Mouse (Mus musculus): Measurements from ENCODE around the gene Gm14124. TPM values are rescaled to one million over a fixed set of nuclear protein-coding genes. Genes with fewer than 3 reads are reported as not detected.
A peak's percentile ranks its signal among the peaks of the same experiment; 100 is the strongest.
"Not testable (repeated sequence)": the region's sequence is repeated elsewhere in the genome, so short reads cannot be mapped to it uniquely, and the experiment has no call there.

Gm14124 gene
- total RNA-seq (2014; fragmentation: Nextera tagmentation) = not detected in 2 replicates
- not detected in 2 replicates for total RNA-seq (2017)

DNA sequence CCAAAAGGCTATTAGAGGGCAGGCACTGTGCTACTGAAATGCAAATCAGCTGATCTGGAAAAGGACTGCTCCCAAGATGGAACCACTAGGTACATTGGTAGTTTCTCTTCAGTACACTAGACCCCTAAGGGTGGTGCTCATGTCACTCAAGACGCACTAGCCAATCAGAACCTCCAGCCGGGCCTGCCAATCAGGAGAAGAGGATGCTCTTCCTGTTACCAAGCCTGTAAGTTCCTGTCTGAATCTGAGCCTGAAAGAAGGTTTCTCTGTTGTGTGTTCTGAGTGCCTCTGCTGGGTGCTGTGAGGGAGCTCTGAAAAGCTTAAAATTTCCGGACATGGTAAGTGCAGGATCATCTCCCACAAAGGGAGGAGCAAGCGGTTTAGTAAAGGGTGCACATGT is at the start of gene Gm14124:
TSS of gene Gm14124 (plus strand) at position 227 of the 400 bp plus-strand sequence.
- not testable (repeated sequence) for ATAC-seq (replicated peaks; ENCODE audit: poor library complexity, severe bottlenecking)

DNA sequence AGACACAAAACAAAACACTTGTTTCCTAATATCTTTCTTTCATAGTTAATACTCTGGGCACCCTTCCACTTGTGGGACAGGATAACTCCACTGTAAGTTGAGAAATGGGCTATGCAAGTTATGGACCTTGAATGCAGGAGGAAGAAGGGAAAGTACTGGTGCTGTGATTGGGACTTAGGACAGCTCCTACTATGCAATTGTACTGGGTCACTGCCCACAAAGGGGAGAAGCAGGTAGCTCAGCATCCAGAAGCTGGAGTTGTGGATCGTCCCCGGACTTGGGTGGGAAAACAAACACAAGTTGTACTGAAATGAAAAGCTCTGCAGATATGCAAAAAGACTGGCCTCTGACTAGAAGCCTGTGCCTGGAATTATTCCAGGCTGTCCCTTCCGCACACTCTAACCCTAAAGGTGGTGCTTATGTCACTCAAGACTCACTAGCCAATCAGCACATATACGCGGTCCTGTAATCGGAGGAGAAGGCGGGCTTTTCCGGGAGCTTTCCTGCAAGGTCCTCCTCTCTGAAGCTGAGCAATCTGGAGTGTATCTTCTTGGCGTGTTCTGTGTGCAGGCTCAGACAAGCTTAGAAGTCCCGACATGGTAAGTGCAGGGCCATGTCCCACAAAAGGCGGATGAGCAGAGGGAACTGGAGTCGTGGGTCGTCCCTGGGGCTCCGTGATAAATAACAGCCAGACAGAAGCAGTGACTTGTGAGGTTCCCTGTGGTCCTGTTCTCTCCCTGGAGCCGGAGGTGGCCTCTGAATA is 39.5 kb upstream of the Gm14124 start, which contains the start of gene Zfp937:
TSS of gene Zfp937 (plus strand) at position 474 of the 763 bp plus-strand sequence.
- peak; percentile 97 for ATAC-seq (replicated peaks; ENCODE audit: poor library complexity, severe bottlenecking)

- ATAC-seq (replicated peaks; ENCODE audit: poor library complexity, severe bottlenecking) = peak; percentile 17; the same call in 1 of the 2 replicates
Measured at GRCm38 (mm10) chr2:150218363-150218725, 39.0 kb upstream of the Gm14124 start.

- not testable (repeated sequence) for ATAC-seq (replicated peaks; ENCODE audit: poor library complexity, severe bottlenecking)
Measured at GRCm38 (mm10) chr2:150223263-150223662, 34.1 kb upstream of the Gm14124 start.

- ATAC-seq (replicated peaks; ENCODE audit: poor library complexity, severe bottlenecking) = no peak
Measured at GRCm38 (mm10) chr2:150243211-150243610, 14.1 kb upstream of the Gm14124 start.

DNA sequence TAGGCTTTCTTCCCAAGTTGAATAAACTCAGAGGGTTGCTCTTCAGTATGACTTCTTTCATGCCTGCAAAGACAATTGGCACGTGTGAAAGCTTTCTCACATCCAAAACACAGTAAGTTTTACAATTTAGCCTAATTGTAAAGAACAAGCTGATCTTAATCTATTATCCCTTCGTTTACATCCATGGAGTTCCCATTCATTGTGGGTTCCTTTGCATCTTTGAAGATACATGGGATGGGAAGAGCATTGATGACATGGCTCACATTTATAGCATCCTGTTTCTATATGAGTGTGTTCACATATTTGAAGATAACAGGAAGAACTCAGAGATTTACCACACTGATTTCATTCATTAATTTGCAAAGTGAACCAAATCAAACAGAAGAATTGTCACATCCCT is 1.8 kb upstream of the Gm14124 start, which contains the start of gene Gm21994:
TSS of gene Gm21994 (minus strand) at position 101 of the 400 bp plus-strand sequence.
- not testable (repeated sequence) for ATAC-seq (replicated peaks; ENCODE audit: poor library complexity, severe bottlenecking)

GRCm38 (mm10) chr2:150256861-150257260 is 456 bp upstream of the Gm14124 start:
- not testable (repeated sequence) for ATAC-seq (replicated peaks; ENCODE audit: poor library complexity, severe bottlenecking)

GRCm38 (mm10) chr2:150293669-150294068 is 36.4 kb downstream of the Gm14124 start:
- no peak for ATAC-seq (replicated peaks; ENCODE audit: poor library complexity, severe bottlenecking)

DNA sequence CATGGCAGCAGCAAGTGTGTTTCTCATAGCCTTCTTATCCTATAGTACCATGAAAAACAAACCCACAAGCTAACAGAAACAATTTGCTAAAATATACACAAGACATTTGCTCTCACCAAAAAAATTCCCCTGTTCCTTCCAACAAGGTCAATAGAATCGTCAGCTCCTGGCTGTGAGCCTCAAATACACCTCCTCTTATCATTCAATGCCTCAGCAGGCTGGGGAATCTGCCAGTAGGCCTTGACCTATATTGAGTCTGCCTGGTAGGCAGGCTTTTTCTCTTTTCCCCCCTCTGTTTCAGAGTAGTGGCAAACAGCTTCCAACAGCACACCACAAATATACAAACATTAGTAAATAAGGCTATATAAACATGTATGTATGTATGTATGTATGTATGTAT is 41.8 kb downstream of the Gm14124 start:
- ATAC-seq (replicated peaks; ENCODE audit: poor library complexity, severe bottlenecking) = no peak

GRCm38 (mm10) chr2:150307183-150307773 is 50.0 kb downstream of the Gm14124 start:
- no peak for ATAC-seq (replicated peaks; ENCODE audit: poor library complexity, severe bottlenecking)

- peak; percentile 96 for ATAC-seq (replicated peaks; ENCODE audit: poor library complexity, severe bottlenecking)
Measured at GRCm38 (mm10) chr2:150310952-150311884, 53.9 kb downstream of the Gm14124 start.

- ATAC-seq (replicated peaks; ENCODE audit: poor library complexity, severe bottlenecking) = no peak
Measured at GRCm38 (mm10) chr2:150316140-150316539, 58.8 kb downstream of the Gm14124 start.

DNA sequence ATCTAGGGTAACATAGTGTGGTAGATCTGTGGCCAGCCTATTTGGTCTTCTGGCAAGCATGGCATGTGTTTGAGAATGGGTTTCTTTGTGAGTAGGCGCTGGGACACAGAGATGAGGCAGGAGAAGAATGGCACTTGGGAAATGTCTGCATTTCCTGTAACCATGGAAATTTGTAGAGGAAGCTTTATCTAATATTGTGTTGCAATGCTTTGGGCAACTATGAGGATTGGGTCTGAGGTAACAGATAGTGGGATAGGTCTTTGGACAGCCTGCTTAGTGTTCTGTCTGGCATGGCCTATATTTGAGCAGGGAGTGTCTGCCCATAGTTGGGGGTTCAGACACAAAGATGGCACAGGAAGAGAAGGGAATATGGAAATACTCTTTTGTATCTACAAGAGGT is 61.7 kb downstream of the Gm14124 start:
- ATAC-seq (replicated peaks; ENCODE audit: poor library complexity, severe bottlenecking) = peak; percentile 58

Other genes with a start within 250 kb of the Gm14124 start
- 13.8 and 16.6 TPM in 2 replicates for gene Zfp120, start 120.8 kb upstream of the Gm14124 start, total RNA-seq (2014; fragmentation: Nextera tagmentation)
- 13.3 and 20.5 TPM in 2 replicates for gene Zfp120, start 120.8 kb upstream of the Gm14124 start, total RNA-seq (2017)
- gene Gm10770, start 77.8 kb upstream of the Gm14124 start, total RNA-seq (2014; fragmentation: Nextera tagmentation) = not detected in 2 replicates
- not detected in 2 replicates for gene Gm10770, start 77.8 kb upstream of the Gm14124 start, total RNA-seq (2017)
- not detected in 2 replicates for gene Gm14139, start 75.8 kb upstream of the Gm14124 start, total RNA-seq (2014; fragmentation: Nextera tagmentation)
- gene Gm14139, start 75.8 kb upstream of the Gm14124 start, total RNA-seq (2017) = not detected in 2 replicates
- gene Zfp937, start 39.4 kb upstream of the Gm14124 start, total RNA-seq (2014; fragmentation: Nextera tagmentation) = 1.5 and 6.1 TPM in 2 replicates
- gene Zfp937, start 39.4 kb upstream of the Gm14124 start, total RNA-seq (2017) = 2.1 and 3.4 TPM in 2 replicates
- gene Gm21994, start 1.9 kb upstream of the Gm14124 start, total RNA-seq (2014; fragmentation: Nextera tagmentation) = 1.4 and 9.9 TPM in 2 replicates
- 8.2 and 9.5 TPM in 2 replicates for gene Gm21994, start 1.9 kb upstream of the Gm14124 start, total RNA-seq (2017)
- gene Gm10130, start 66.2 kb downstream of the Gm14124 start, total RNA-seq (2014; fragmentation: Nextera tagmentation) = 7.3 TPM in 1 of 2 replicates, not detected in the other
- gene Gm10130, start 66.2 kb downstream of the Gm14124 start, total RNA-seq (2017) = 5.5 and 6.3 TPM in 2 replicates
- 4.0 TPM in 1 of 2 replicates, not detected in the other for gene 3300002I08Rik, start 105.2 kb downstream of the Gm14124 start, total RNA-seq (2014; fragmentation: Nextera tagmentation)
- gene 3300002I08Rik, start 105.2 kb downstream of the Gm14124 start, total RNA-seq (2017) = 3.3 and 10.4 TPM in 2 replicates
- gene Zfp442, start 194.0 kb downstream of the Gm14124 start, total RNA-seq (2014; fragmentation: Nextera tagmentation) = 2.8 and 6.0 TPM in 2 replicates
- 4.2 and 8.7 TPM in 2 replicates for gene Zfp442, start 194.0 kb downstream of the Gm14124 start, total RNA-seq (2017)
- 0.41 TPM in 1 of 2 replicates, not detected in the other for gene Zfp345, start 227.6 kb downstream of the Gm14124 start, total RNA-seq (2014; fragmentation: Nextera tagmentation)
- gene Zfp345, start 227.6 kb downstream of the Gm14124 start, total RNA-seq (2017) = not detected in 2 replicates

All from granulocyte monocyte progenitor cell, adult 5-6 weeks (primary cell).